In the genomic region with DNA sequence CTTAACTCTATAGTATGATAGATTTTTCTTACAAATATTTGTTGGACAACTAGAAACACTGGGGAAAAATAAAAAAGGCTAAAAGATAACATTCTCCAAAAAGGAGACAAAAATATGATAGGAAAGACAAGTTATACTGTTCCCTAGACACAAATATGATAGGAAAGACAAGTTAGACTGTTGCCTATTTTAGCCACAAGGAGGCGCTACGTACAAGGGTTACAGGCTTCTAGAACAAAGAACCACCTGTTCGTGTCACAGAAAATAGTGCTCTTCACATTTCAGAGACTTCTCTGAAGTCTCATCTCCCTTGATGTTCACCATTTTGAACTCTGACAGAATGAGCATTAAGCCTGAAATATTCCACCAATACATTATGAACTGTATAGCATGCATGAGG, we compare ENCODE assay signal across 8 mouse cellular contexts. TPM values are rescaled to one million over a fixed set of nuclear protein-coding genes. Genes with fewer than 3 reads are reported as not detected.
DNase-seq lines count a peak whose midpoint lies in the region.

No protein-coding gene starts in this region.

- DNase-seq in heart, postnatal 10 days, result peak; percentile 72 to 87
- DNase-seq in heart, adult 11 months, result no peak
- peak; percentile 26 to 51 for DNase-seq in CD8-positive naive resting alpha-beta T cell, adult 2 months (ENCODE audit: low read depth in 2 of 2, low spot score in 2 of 2)
- peak; percentile 33 to 50 for DNase-seq in adrenal gland, adult 18-20 months (ENCODE audit: low spot score in 2 of 2)
- peak; percentile 67 for DNase-seq in embryo, embryonic 9.5 days (ENCODE audit: extremely low spot score)
- DNase-seq in left cerebral cortex, adult 18-20 months (ENCODE audit: low spot score in 2 of 2), result peak; percentile 50 to 70
- DNase-seq in retina, adult 2 months (ENCODE audit: low read depth, low spot score), result peak; percentile 50
- peak; percentile 79 for DNase-seq in thymus, postnatal 4 days

- intact Hi-C loops in heart, postnatal 10 days (cut with DNase I), result loop anchor here (1.0 to 5.0 kb wide), 3 partner anchors 83 to 252 kb away; no protein-coding TSS in a partner anchor

RNA-seq across cellular contexts. Expression of a gene that starts 53.6 kb away (rescaled TPM):
- total RNA-seq in heart, postnatal 10 days (2021), result not detected
- under 1 TPM in 1 of 2 experiments, not detected in 1; 0.35 TPM for total RNA-seq in adrenal gland, adult 18-20 months (2021)
- 1 to 10 TPM; 5.7 to 5.9 TPM for total RNA-seq in left cerebral cortex, adult 18-20 months (2021)

RNA-seq across cellular contexts. Expression of a gene that starts 59.0 kb away (rescaled TPM):
- 10 to 100 TPM; 70.8 to 74.4 TPM for total RNA-seq in heart, postnatal 10 days (2021)
- total RNA-seq in adrenal gland, adult 18-20 months (2021), result 10 to 100 TPM; 52.2 to 64.3 TPM
- 10 to 100 TPM; 84.7 to 86.8 TPM for total RNA-seq in left cerebral cortex, adult 18-20 months (2021)

Comparison
In these comparisons a context has a peak if more than half of its experiments do, and no peak if none do; other contexts are left out.
1. RNA of a gene that starts 53.6 kb away (total RNA-seq): 5.7 to 5.9 TPM in left cerebral cortex, adult 18-20 months; 0.35 TPM in adrenal gland, adult 18-20 months and not detected in heart, postnatal 10 days; every median in the first group is over 4 times any median in the second.